In the genomic region with DNA sequence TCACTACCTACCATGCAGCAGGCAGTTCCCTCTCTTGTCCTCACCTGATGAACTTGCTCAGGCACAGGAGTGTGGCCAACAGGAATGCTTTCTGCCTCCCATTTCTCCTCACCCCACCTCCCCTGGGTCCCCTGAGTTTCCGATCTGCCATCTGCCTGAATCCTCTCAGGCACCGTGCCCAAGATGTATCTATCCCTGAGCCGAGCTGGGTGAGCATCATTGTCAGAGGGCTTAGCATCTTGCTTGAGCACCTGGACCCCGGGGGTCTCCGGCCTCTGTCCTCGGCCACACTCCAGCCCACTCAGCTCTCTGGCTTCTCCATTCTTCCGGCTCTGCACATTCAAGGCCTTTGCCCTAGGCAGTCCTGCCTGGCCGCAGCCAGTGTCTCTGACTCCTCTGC, we compare ENCODE assay signal across 23 mouse cellular contexts. TPM values are rescaled to one million over a fixed set of nuclear protein-coding genes. Genes with fewer than 3 reads are reported as not detected.
A peak's percentile ranks its signal among the peaks of the same experiment; 100 is the strongest.
DNase-seq lines count a peak whose midpoint lies in the region; ATAC-seq lines count a peak whose summit lies in the region.
"Had no signal": no experiment of that assay in that cellular context is flagged by ENCODE, and none has a peak within 500 bp of the region (broad histone marks: within the 10 kb centered on the region; RNA-seq: fewer than 3 reads in every experiment).

No protein-coding gene starts in this region.

- ATAC-seq in cerebellum, adult (ENCODE audit: insufficient number of reproducible peaks, low FRiP score, low TSS enrichment), result no peak
- no peak for ATAC-seq in hindbrain, embryonic 14.5 days (ENCODE audit: low FRiP score)
- ATAC-seq in hindbrain, embryonic 11.5 days (ENCODE audit: low FRiP score), result no peak
- no peak for ATAC-seq in neural tube, embryonic 13.5 days (ENCODE audit: low read depth)
- ATAC-seq in neural tube, embryonic 15.5 days (ENCODE audit: low FRiP score), result no peak
- ATAC-seq: inflammation-experienced regulatory T-cells, adult 6 months had no signal

- no peak overlapping the region for H3K4me3 ChIP-seq in hindbrain, embryonic 14.5 days (replicated peaks; ENCODE audit: low read length)
- no peak overlapping the region for H3K4me3 ChIP-seq in hindbrain, embryonic 11.5 days (ENCODE audit: low read depth, low read length)
- H3K4me3 ChIP-seq in neural tube, embryonic 13.5 days, result no peak overlapping the region
- no peak overlapping the region for H3K4me3 ChIP-seq in neural tube, embryonic 15.5 days (replicated peaks)
- H3K4me3 ChIP-seq: embryonic facial prominence, embryonic 12.5 days; heart, embryonic 12.5 days; limb, embryonic 13.5 days; liver, embryonic 13.5 days; stomach, embryonic 15.5 days had no signal

- no peak overlapping the region for H3K4me2 ChIP-seq in hindbrain, embryonic 14.5 days (replicated peaks)
- no peak overlapping the region for H3K4me2 ChIP-seq in hindbrain, embryonic 11.5 days (replicated peaks; ENCODE audit: low read depth, low read length)
- no peak overlapping the region for H3K4me2 ChIP-seq in neural tube, embryonic 13.5 days
- no peak overlapping the region for H3K4me2 ChIP-seq in neural tube, embryonic 15.5 days
- H3K4me2 ChIP-seq: embryonic facial prominence, embryonic 12.5 days; heart, embryonic 12.5 days; limb, embryonic 13.5 days; liver, embryonic 13.5 days; lung, embryonic 14.5 days; stomach, embryonic 15.5 days had no signal

- H3K9me3 ChIP-seq in hindbrain, embryonic 14.5 days (ENCODE audit: control insufficient read depth, low read length), result no peaks in the 10 kb centered on the region
- no peaks in the 10 kb centered on the region for H3K9me3 ChIP-seq in hindbrain, embryonic 11.5 days (ENCODE audit: control insufficient read depth, low read length)
- no peaks in the 10 kb centered on the region for H3K9me3 ChIP-seq in neural tube, embryonic 13.5 days
- H3K9me3 ChIP-seq in neural tube, embryonic 15.5 days (replicated peaks), result no peaks in the 10 kb centered on the region
- H3K9me3 ChIP-seq: embryonic facial prominence, embryonic 12.5 days; heart, embryonic 12.5 days; limb, embryonic 13.5 days; liver, embryonic 13.5 days; stomach, embryonic 15.5 days had no signal

- peaks cover 13% of the 10 kb centered on the region for H3K4me1 ChIP-seq in hindbrain, embryonic 14.5 days (replicated peaks; ENCODE audit: control insufficient read depth, insufficient read depth, low read length)
- H3K4me1 ChIP-seq in hindbrain, embryonic 11.5 days (replicated peaks; ENCODE audit: control insufficient read depth, insufficient read depth, low read length), result no peaks in the 10 kb centered on the region
- H3K4me1 ChIP-seq in neural tube, embryonic 13.5 days (replicated peaks), result peaks cover 40% of the 10 kb centered on the region
- H3K4me1 ChIP-seq in neural tube, embryonic 15.5 days, result peaks cover 35% of the 10 kb centered on the region
- H3K4me1 ChIP-seq: stomach, embryonic 15.5 days had no signal

- DNase-seq in cerebellum, adult 11 months, result peak; percentile 68
- no peak for DNase-seq in hindbrain, embryonic 14.5 days (ENCODE audit: low spot score)
- DNase-seq in hindbrain, embryonic 11.5 days (ENCODE audit: low spot score), result no peak
- DNase-seq in neural tube, embryonic 10.5 days (ENCODE audit: extremely low spot score, low spot score), result no peak
- no peak for DNase-seq in thymus, postnatal 0 days (ENCODE audit: low spot score)
- DNase-seq: adrenal gland, adult 8-10 months; heart, adult 11 months; heart, postnatal 14 days; kidney, adult 8-10 months; kidney, postnatal 4 days; liver, embryonic 13.5 days; lung, embryonic 14.5 days; lung, postnatal 36 days; retina, postnatal 1 day; thymus, adult 18-20 months had no signal

- peak overlapping the region; percentile 4; the same call in 1 of the 2 replicates for H3K9ac ChIP-seq in hindbrain, embryonic 14.5 days
- no peak overlapping the region for H3K9ac ChIP-seq in hindbrain, embryonic 11.5 days (ENCODE audit: low read depth, low read length)
- H3K9ac ChIP-seq in neural tube, embryonic 13.5 days, result peak overlapping the region; percentile 41
- H3K9ac ChIP-seq in neural tube, embryonic 15.5 days (replicated peaks), result peak overlapping the region; percentile 28; the same call in 1 of the 2 replicates
- H3K9ac ChIP-seq: embryonic facial prominence, embryonic 12.5 days; heart, embryonic 12.5 days; limb, embryonic 13.5 days; liver, embryonic 13.5 days; lung, embryonic 14.5 days; stomach, embryonic 15.5 days had no signal

- no peaks in the 10 kb centered on the region for H3K27me3 ChIP-seq in hindbrain, embryonic 14.5 days (ENCODE audit: control insufficient read depth, insufficient read depth, low read length)
- H3K27me3 ChIP-seq in hindbrain, embryonic 11.5 days (ENCODE audit: control insufficient read depth, insufficient read depth, low read length), result peaks cover 2% of the 10 kb centered on the region; the same call in 1 of the 2 replicates
- H3K27me3 ChIP-seq in neural tube, embryonic 13.5 days, result peaks cover 5% of the 10 kb centered on the region; the same call in 1 of the 2 replicates
- no peaks in the 10 kb centered on the region for H3K27me3 ChIP-seq in neural tube, embryonic 15.5 days (replicated peaks)

- H3K27ac ChIP-seq in hindbrain, embryonic 14.5 days, result no peak overlapping the region
- no peak overlapping the region for H3K27ac ChIP-seq in hindbrain, embryonic 11.5 days (ENCODE audit: low read depth, low read length)
- H3K27ac ChIP-seq in neural tube, embryonic 13.5 days (replicated peaks), result no peak overlapping the region
- no peak overlapping the region for H3K27ac ChIP-seq in neural tube, embryonic 15.5 days (replicated peaks)
- H3K27ac ChIP-seq: embryonic facial prominence, embryonic 12.5 days; limb, embryonic 13.5 days; liver, embryonic 13.5 days; stomach, embryonic 15.5 days had no signal

- 60% methylated on average over 8 of the region's 8 CpGs for WGBS in hindbrain, embryonic 14.5 days
- WGBS in hindbrain, embryonic 11.5 days, result 77% methylated on average over 8 of the region's 8 CpGs
- WGBS in neural tube, embryonic 13.5 days, result 66% methylated on average over 8 of the region's 8 CpGs
- 58% methylated on average over 8 of the region's 8 CpGs for WGBS in neural tube, embryonic 15.5 days

- H3K36me3 ChIP-seq in hindbrain, embryonic 14.5 days (replicated peaks; ENCODE audit: control insufficient read depth, insufficient read depth), result 0 out of 2 replicates have a peak, but pooled peaks cover 4% of the 10 kb centered on the region
- H3K36me3 ChIP-seq in hindbrain, embryonic 11.5 days (ENCODE audit: control insufficient read depth, insufficient read depth, low read length), result no peaks in the 10 kb centered on the region
- 0 out of 2 replicates have a peak, but pooled peaks cover 13% of the 10 kb centered on the region for H3K36me3 ChIP-seq in neural tube, embryonic 13.5 days
- H3K36me3 ChIP-seq in neural tube, embryonic 15.5 days, result peaks cover 5% of the 10 kb centered on the region; the same call in 1 of the 2 replicates
- H3K36me3 ChIP-seq: embryonic facial prominence, embryonic 12.5 days; heart, embryonic 12.5 days; limb, embryonic 13.5 days; liver, embryonic 13.5 days; stomach, embryonic 15.5 days had no signal

RNA-seq across cellular contexts. Expression of gene Lrrc4b, which starts 9.1 kb away (rescaled TPM):
- 26.4 and 26.5 TPM in 2 replicates for polyA plus RNA-seq in hindbrain, embryonic 14.5 days (2014; fragmentation: Nextera tagmentation; extraction: Ambion mirVana)
- 9.1 and 11.4 TPM in 2 replicates for polyA plus RNA-seq in hindbrain, embryonic 11.5 days (2014; fragmentation: Nextera tagmentation; extraction: Ambion mirVana)
- polyA plus RNA-seq in neural tube, embryonic 13.5 days (2015; fragmentation: Nextera tagmentation; extraction: Ambion mirVana), result 11.3 and 13.3 TPM in 2 replicates
- 11.0 and 14.9 TPM in 2 replicates for polyA plus RNA-seq in neural tube, embryonic 15.5 days (2015; fragmentation: Nextera tagmentation; extraction: Ambion mirVana)
- 0.05 TPM in 1 of 2 replicates, not detected in the other for polyA plus RNA-seq in thymus, postnatal 0 days (2015; fragmentation: Nextera tagmentation; extraction: Ambion mirVana)
- polyA plus RNA-seq: inflammation-experienced regulatory T-cells, adult 6 months; liver, embryonic 13.5 days had no signal

RNA-seq across cellular contexts. Expression of gene Aspdh, which starts 27.3 kb away (rescaled TPM):
- polyA plus RNA-seq in hindbrain, embryonic 14.5 days (2014; fragmentation: Nextera tagmentation; extraction: Ambion mirVana), result 3.4 and 5.1 TPM in 2 replicates
- polyA plus RNA-seq in hindbrain, embryonic 11.5 days (2014; fragmentation: Nextera tagmentation; extraction: Ambion mirVana), result 1.2 and 2.1 TPM in 2 replicates
- polyA plus RNA-seq in neural tube, embryonic 13.5 days (2015; fragmentation: Nextera tagmentation; extraction: Ambion mirVana), result 1.6 and 2.9 TPM in 2 replicates
- polyA plus RNA-seq in neural tube, embryonic 15.5 days (2015; fragmentation: Nextera tagmentation; extraction: Ambion mirVana), result 2.2 and 4.2 TPM in 2 replicates
- not detected in 2 replicates for polyA plus RNA-seq in thymus, postnatal 0 days (2015; fragmentation: Nextera tagmentation; extraction: Ambion mirVana)
- polyA plus RNA-seq: inflammation-experienced regulatory T-cells, adult 6 months had no signal

RNA-seq across cellular contexts. Expression of gene Josd2, which starts 29.8 kb away (rescaled TPM):
- 26.9 and 33.4 TPM in 2 replicates for polyA plus RNA-seq in hindbrain, embryonic 14.5 days (2014; fragmentation: Nextera tagmentation; extraction: Ambion mirVana)
- polyA plus RNA-seq in hindbrain, embryonic 11.5 days (2014; fragmentation: Nextera tagmentation; extraction: Ambion mirVana), result 57.3 and 59.1 TPM in 2 replicates
- polyA plus RNA-seq in neural tube, embryonic 13.5 days (2015; fragmentation: Nextera tagmentation; extraction: Ambion mirVana), result 49.9 and 54.3 TPM in 2 replicates
- polyA plus RNA-seq in neural tube, embryonic 15.5 days (2015; fragmentation: Nextera tagmentation; extraction: Ambion mirVana), result 45.2 and 51.0 TPM in 2 replicates
- 30.6 and 37.4 TPM in 2 replicates for polyA plus RNA-seq in thymus, postnatal 0 days (2015; fragmentation: Nextera tagmentation; extraction: Ambion mirVana)

RNA-seq across cellular contexts. Expression of gene 1700008O03Rik, which starts 52.3 kb away (rescaled TPM):
- polyA plus RNA-seq in hindbrain, embryonic 14.5 days (2014; fragmentation: Nextera tagmentation; extraction: Ambion mirVana), result 2.1 and 2.8 TPM in 2 replicates
- 1.3 and 1.4 TPM in 2 replicates for polyA plus RNA-seq in hindbrain, embryonic 11.5 days (2014; fragmentation: Nextera tagmentation; extraction: Ambion mirVana)
- 1.0 and 1.5 TPM in 2 replicates for polyA plus RNA-seq in neural tube, embryonic 13.5 days (2015; fragmentation: Nextera tagmentation; extraction: Ambion mirVana)
- 2.5 and 3.4 TPM in 2 replicates for polyA plus RNA-seq in neural tube, embryonic 15.5 days (2015; fragmentation: Nextera tagmentation; extraction: Ambion mirVana)
- polyA plus RNA-seq in thymus, postnatal 0 days (2015; fragmentation: Nextera tagmentation; extraction: Ambion mirVana), result 0.59 and 0.90 TPM in 2 replicates
- polyA plus RNA-seq: inflammation-experienced regulatory T-cells, adult 6 months had no signal

RNA-seq across cellular contexts. Expression of gene Syt3, which starts 54.0 kb away (rescaled TPM):
- 61.8 and 70.8 TPM in 2 replicates for polyA plus RNA-seq in hindbrain, embryonic 14.5 days (2014; fragmentation: Nextera tagmentation; extraction: Ambion mirVana)
- 2.4 and 3.5 TPM in 2 replicates for polyA plus RNA-seq in hindbrain, embryonic 11.5 days (2014; fragmentation: Nextera tagmentation; extraction: Ambion mirVana)
- polyA plus RNA-seq in neural tube, embryonic 13.5 days (2015; fragmentation: Nextera tagmentation; extraction: Ambion mirVana), result 24.9 and 28.4 TPM in 2 replicates
- polyA plus RNA-seq in neural tube, embryonic 15.5 days (2015; fragmentation: Nextera tagmentation; extraction: Ambion mirVana), result 67.0 and 75.4 TPM in 2 replicates
- 0.26 and 0.38 TPM in 2 replicates for polyA plus RNA-seq in thymus, postnatal 0 days (2015; fragmentation: Nextera tagmentation; extraction: Ambion mirVana)
- polyA plus RNA-seq: inflammation-experienced regulatory T-cells, adult 6 months had no signal
